Mouse (Mus musculus) midbrain, embryonic 16.5 days (tissue): ENCODE measurements around the gene Rexo1. TPM values are rescaled to one million over a fixed set of nuclear protein-coding genes. Genes with fewer than 3 reads are reported as not detected.

Experiments
- ATAC-seq: fragments of 200-750 bp; cut with Nextera tagmentation; 2 replicates; pipeline ENCODE4 v1.8.0; 2017; ENCODE audit warnings: moderate TSS enrichment
- H3K27ac ChIP-seq: fragments of 300-500 bp; sonication (generic); 2 replicates; pipeline ENCODE4 v1.5.1; 2014; ENCODE audit warnings: mild to moderate bottlenecking, low read length, mixed read lengths
- H3K27me3 ChIP-seq: fragments of 300-500 bp; sonication (generic); 2 replicates; pipeline ENCODE4 v1.6.1; 2014; ENCODE audit warnings: low read depth, low read length, mixed read lengths; ENCODE audit not compliant: control insufficient read depth, insufficient read depth
- H3K36me3 ChIP-seq: fragments of 300-500 bp; sonication (generic); 2 replicates; pipeline ENCODE4 v1.6.1; 2014; ENCODE audit warnings: mild to moderate bottlenecking, low read length, moderate library complexity, mixed read lengths; ENCODE audit not compliant: control insufficient read depth, insufficient read depth
- H3K4me1 ChIP-seq: fragments of 300-500 bp; sonication (generic); 2 replicates; pipeline ENCODE4 v1.6.1; 2014; ENCODE audit warnings: mild to moderate bottlenecking, low read length, mixed read lengths; ENCODE audit not compliant: control insufficient read depth, insufficient read depth
- H3K4me2 ChIP-seq: fragments of 300-500 bp; sonication (generic); 2 replicates; pipeline ENCODE4 v1.6.1; 2014; ENCODE audit warnings: mild to moderate bottlenecking, low read length, mixed read lengths
- H3K4me3 ChIP-seq: fragments of 300-500 bp; sonication (generic); 2 replicates; pipeline ENCODE4 v1.5.1; 2014; ENCODE audit warnings: low read depth, mild to moderate bottlenecking, low read length, moderate library complexity, mixed read lengths
- H3K9ac ChIP-seq: fragments of 300-500 bp; sonication (generic); 2 replicates; pipeline ENCODE4 v1.6.1; 2014; ENCODE audit warnings: low read depth, low read length, mixed read lengths
- H3K9me3 ChIP-seq: fragments of 300-500 bp; sonication (generic); replicated peaks from 2 replicates; pipeline ENCODE4 v1.6.1; 2014; ENCODE audit warnings: mild to moderate bottlenecking, low read length, mixed read lengths; ENCODE audit not compliant: control insufficient read depth, poor library complexity, severe bottlenecking
- WGBS: fragments of 180-500 bp; shearing (Covaris S2); extraction: QIAGEN DNeasy Blood & Tissue Kit; methylation state at CpG from one replicate; pipeline ENCODE4 v1.1.7; 2014; 5-methylcytosine and 5-hydroxymethylcytosine counted together
- polyA plus RNA-seq: library from polyadenylated mRNA; unstranded; fragments of >200 nt; fragmentation: Nextera tagmentation; extraction: Ambion mirVana; gene quantifications from 2 replicates; pipeline ENCODE4 v1.2.1, GENCODE M21; 2015

Rexo1 gene
- polyA plus RNA-seq, 1 experiment from 2014 or later: 27.6 TPM

DNA sequence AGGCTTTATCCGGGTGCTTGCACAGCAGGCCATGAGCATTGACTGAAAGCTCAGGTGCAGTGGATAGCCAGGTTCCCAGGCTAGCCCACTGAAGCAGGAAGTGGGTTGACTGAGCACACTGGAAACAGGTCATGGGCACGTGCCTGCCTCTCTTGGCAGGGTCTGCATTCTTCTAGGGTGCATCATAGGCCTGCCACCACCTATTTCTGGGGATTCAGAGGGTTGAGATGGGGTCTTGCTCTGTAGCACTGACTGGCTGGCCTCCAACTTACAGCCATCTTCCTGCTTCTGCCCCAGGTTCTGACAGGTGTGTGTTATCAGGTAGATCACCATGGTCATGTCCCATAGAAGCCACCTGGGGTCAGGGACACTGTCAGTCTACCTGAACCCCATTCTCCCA lies 43.6 kb upstream of the Rexo1 start:
- ATAC-seq: no peak
- no peak overlapping the region for H3K4me3 ChIP-seq
- H3K9ac ChIP-seq: no peak overlapping the region
- no peaks in the 10 kb centered on the region for H3K9me3 ChIP-seq
- H3K36me3 ChIP-seq: peaks cover 33% of the 10 kb centered on the region
- no peaks in the 10 kb centered on the region for H3K27me3 ChIP-seq
- 88% methylated on average over 2 of the region's 2 CpGs for WGBS
- H3K4me1 ChIP-seq: peaks cover 18% of the 10 kb centered on the region
- H3K4me2 ChIP-seq: no peak overlapping the region
- no peak overlapping the region for H3K27ac ChIP-seq

DNA sequence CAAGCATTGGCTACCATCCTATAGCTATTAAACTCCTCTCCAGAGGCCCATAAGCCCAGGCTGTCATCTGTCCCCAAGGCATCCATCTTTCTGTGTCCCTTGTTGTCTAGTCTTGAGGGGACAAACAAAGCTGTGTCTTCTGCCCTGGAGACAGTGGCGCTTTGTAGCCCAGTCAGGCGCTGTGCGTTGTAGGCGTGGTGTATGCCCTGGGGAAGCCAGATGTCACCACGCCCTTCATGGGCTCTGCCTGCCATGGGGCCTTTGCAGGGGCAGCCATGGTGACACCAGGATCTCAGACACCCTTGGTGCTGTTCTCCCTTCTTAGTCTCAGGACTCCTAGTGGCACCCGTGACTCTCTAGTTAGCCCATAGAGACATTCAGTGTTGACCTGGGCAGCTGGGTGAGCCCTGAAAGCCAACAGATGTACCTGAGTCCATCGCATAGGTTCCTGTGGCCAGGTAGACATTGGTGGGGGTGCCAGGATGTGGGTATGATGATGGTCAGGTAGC lies 42.7 kb upstream of the Rexo1 start:
- peak overlapping the region; percentile 73; the same call in 1 of the 2 replicates for H3K4me3 ChIP-seq
- ATAC-seq: no peak
- H3K4me1 ChIP-seq: peaks cover 18% of the 10 kb centered on the region
- peak overlapping the region; percentile 80 for H3K9ac ChIP-seq
- 93% methylated on average over 7 of the region's 7 CpGs for WGBS
- H3K4me2 ChIP-seq: peak overlapping the region; percentile 77
- no peak overlapping the region for H3K27ac ChIP-seq
- no peaks in the 10 kb centered on the region for H3K9me3 ChIP-seq
- peaks cover 29% of the 10 kb centered on the region for H3K36me3 ChIP-seq
- no peaks in the 10 kb centered on the region for H3K27me3 ChIP-seq

DNA sequence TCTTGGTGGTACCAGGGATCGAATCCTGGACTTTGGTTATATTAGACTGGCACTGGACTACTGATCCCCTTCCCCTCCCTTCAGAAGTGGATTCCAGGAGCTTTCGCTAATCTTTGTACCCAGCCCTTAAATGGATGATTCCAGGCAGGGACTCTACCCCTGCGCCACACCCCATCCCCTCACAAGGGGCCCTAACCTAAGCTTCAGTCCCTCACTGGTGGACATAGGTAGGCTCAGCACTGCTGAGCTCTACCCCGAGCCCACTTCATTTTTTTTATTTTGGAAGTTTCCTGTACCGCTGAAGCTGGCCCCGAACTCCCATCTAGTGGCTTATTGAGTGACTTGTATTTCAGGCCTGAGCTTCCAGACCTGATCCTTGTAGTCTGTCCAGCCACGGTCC lies 42.0 kb upstream of the Rexo1 start:
- peak overlapping the region; percentile 77 for H3K4me2 ChIP-seq
- H3K9ac ChIP-seq: peak overlapping the region; percentile 80
- WGBS: 31% methylated on average over 7 of the region's 7 CpGs
- no peaks in the 10 kb centered on the region for H3K9me3 ChIP-seq
- peaks cover 18% of the 10 kb centered on the region for H3K4me1 ChIP-seq
- peak; percentile 33 for ATAC-seq
- H3K27me3 ChIP-seq: no peaks in the 10 kb centered on the region; the same call in 1 of the 2 replicates
- peaks cover 23% of the 10 kb centered on the region for H3K36me3 ChIP-seq
- peak overlapping the region; percentile 73 for H3K4me3 ChIP-seq
- peak overlapping the region; percentile 93 for H3K27ac ChIP-seq

DNA sequence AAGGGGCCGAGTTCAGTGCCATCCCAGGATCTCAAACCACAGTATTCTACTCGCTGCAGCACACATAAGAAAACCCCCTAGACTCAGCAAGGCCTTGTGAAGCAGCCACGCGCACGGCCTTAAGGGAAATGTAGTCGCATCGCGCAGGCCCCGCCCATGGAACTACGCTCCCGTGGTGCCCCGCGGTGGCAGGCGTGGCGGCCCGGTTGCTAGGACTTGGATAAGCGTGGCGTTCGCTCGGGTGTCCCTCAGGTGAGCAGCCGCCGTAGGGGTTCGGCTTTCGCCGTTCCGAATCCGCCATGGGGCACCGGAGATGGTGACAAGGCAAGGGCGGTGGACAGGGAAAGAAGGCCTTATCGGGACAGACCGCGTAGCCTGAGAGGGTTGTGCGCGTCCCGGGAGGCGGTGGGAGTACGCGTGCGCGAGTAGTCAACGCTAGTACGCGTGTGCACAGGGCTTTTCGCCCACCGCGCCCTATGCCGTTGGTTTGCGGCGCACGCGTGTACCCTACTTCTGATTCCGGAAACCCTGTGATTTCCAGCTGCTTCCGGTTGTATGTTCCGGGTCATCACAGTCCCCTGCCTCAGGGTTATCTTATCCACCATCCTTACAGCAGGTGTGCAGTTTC lies 41.5 kb upstream of the Rexo1 start, which contains the start of the genes Scamp4 and Adat3:
Gene Scamp4, plus strand, starts transcription at position 175 of the 628 bp plus-strand sequence.
Gene Adat3, plus strand, starts transcription at position 183 of the 628 bp plus-strand sequence.
- under 1% methylated on average over 54 of the region's 54 CpGs for WGBS
- peaks cover 18% of the 10 kb centered on the region for H3K36me3 ChIP-seq
- H3K4me1 ChIP-seq: peaks cover 18% of the 10 kb centered on the region
- H3K4me3 ChIP-seq: peak within 1 kb of the TSS; percentile 73
- peak within 1 kb of the TSS; percentile 80 for H3K9ac ChIP-seq
- H3K4me2 ChIP-seq: peak within 1 kb of the TSS; percentile 77
- peak; percentile 95 for ATAC-seq
- H3K27me3 ChIP-seq: peaks cover 2% of the 10 kb centered on the region; the same call in 1 of the 2 replicates
- H3K27ac ChIP-seq: peak within 1 kb of the TSS; percentile 93
- H3K9me3 ChIP-seq: no peaks in the 10 kb centered on the region

DNA sequence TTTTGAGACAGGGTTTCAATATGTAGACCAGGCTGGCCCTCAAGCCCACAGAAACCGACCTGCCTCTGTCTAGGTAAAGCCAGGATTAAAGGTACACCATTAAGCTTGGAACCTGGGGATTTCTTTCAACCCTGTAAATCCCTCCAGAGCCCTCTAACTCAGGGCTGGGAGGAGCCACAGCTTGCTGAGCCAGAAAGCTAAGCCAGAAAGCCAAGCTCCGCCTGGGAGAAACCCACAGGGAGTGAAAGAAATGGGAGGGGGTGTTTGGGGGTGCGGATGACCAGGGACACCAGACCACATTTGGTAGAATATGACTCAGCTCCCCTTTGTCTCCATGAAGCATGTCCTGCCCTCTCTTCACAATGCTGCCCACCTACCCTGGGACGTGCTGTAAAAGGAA lies 35.0 kb upstream of the Rexo1 start:
- Histone ChIP-seq H3K27me3 (peaks cover 6% of the 10 kb centered on the region; the same call in 1 of the 2 replicates), H3K36me3 (no peaks in the 10 kb centered on the region), H3K4me3 (no peak overlapping the region), H3K4me1 (no peaks in the 10 kb centered on the region), H3K4me2 (no peak overlapping the region), H3K9ac (no peak overlapping the region), H3K27ac (no peak overlapping the region), H3K9me3 (no peaks in the 10 kb centered on the region)
- no peak for ATAC-seq
- 35% methylated on average over 4 of the region's 4 CpGs for WGBS

DNA sequence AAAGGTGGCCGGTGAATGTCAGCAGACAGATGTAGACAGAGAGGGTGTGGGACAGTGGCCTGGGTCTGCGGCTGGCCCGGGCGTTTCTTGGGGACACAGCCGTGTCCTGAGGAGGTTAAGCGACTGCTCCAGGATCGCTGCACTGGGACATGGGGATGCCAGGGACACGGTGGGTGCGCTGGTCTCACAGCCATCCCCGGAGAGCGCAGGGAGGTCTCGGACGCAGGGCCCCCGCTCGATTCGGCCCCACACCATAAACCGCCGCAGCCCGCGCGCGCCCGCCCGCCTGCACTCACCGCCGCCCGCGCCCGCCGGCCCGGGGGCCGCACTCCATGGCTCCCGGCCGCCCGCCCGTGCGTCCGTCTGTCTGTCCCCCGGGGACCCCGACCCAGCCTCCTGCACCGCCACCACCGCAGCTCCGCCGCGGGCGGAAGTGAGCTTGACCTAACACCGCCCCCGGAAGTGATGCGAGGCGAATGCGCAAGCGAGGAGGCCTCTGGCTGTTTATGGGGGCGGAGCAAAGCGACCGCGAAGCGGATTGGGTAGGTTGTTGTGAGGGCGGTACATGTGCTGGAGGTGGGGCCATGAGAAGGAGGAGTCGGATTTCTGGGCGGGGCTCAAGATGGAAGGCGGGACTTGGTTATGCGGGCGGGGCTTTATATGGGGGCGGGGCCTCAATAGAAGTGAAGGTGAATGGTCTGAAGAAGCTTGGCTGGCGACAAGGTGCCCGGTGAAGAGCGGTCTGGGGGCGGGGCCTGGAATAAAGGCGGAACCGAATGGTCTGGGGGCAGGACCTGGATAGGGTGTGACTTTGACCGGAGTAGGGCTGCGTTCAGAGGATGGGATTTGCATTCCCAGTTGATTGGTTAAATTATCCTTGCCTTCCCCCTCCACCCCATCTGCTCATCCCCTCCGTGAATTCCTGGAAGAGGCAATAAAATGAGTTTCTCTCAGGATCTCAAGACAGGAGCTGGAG lies 28.8 kb upstream of the Rexo1 start, which contains the start of gene Abhd17a:
Gene Abhd17a, minus strand, starts transcription at position 463 of the 976 bp plus-strand sequence.
- Histone ChIP-seq H3K4me3 (peak within 1 kb of the TSS; percentile 92), H3K9me3 (no peaks in the 10 kb centered on the region), H3K9ac (peak within 1 kb of the TSS; percentile 94), H3K4me1 (peaks cover 17% of the 10 kb centered on the region), H3K27me3 (0 out of 2 replicates have a peak, but pooled peaks cover 4% of the 10 kb centered on the region), H3K4me2 (peak within 1 kb of the TSS; percentile 65), H3K36me3 (peaks cover 8% of the 10 kb centered on the region), H3K27ac (peak within 1 kb of the TSS; percentile 68)
- peak; percentile 95 for ATAC-seq
- WGBS: under 1% methylated on average over 68 of the region's 73 CpGs

DNA sequence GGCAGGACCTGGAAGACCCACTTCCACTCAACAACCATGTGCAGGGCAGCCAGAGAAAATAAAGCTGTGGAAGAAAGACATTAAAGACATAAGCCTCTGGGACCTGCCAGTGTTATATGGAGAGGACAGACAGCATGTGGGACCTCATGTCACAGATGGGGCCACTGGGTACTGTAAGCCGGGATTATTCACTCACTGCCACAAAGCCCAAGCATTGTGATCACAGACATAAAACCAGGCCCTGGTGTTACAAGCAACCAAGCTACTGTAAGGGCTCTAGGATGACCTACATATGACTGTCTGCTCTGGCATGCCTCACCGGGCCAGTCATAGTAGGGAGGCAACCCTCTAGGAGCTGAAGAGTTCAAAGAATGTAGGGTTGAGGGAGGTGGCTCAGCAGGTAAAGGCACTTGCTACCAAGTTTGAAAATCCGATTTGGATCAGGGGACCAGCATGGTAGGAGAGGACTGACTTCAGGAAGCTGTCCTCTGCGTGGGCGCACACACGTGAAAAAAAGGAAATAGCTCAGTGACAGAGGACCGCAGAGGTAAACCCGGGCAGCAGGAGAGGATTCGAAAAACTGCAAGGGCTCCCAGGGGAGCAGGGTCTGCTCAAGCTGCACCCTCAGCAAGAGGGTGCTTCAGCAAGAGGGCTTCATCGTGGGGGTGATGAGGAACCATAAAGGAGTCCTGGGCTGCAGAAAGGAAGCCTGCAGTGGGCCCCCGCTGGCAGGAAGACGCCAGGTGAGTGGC lies 27.9 kb upstream of the Rexo1 start:
- Histone ChIP-seq H3K9ac (peak overlapping the region; percentile 94), H3K27me3 (0 out of 2 replicates have a peak, but pooled peaks cover 4% of the 10 kb centered on the region), H3K4me2 (peak overlapping the region; percentile 65), H3K4me3 (peak overlapping the region; percentile 92), H3K4me1 (peaks cover 17% of the 10 kb centered on the region), H3K27ac (peak overlapping the region; percentile 68), H3K36me3 (peaks cover 8% of the 10 kb centered on the region), H3K9me3 (no peaks in the 10 kb centered on the region)
- WGBS: 17% methylated on average over 12 of the region's 12 CpGs
- ATAC-seq: no peak; the same call in 1 of the 2 replicates

DNA sequence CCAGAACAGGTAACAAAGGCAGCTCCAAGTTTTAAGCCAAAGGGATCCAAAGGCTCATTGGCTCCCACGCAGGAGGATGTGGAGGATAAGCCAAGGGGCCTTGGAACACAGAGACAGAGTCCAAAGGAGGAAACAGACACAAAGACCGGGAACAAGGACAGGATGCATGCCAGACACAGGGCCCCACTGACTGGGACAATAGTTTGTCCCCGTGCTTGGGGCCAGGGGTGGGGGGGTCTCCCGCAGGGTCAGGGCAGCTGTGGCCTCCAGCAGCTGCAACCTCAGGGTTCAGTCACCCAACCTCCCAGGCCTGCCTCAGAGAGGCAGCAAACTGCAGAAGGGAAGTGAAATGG lies 25.9 kb upstream of the Rexo1 start:
- peaks cover 8% of the 10 kb centered on the region for H3K36me3 ChIP-seq
- no peak overlapping the region for H3K4me2 ChIP-seq
- WGBS: 41% methylated on average over 4 of the region's 4 CpGs
- no peaks in the 10 kb centered on the region for H3K27me3 ChIP-seq
- peaks cover 17% of the 10 kb centered on the region for H3K4me1 ChIP-seq
- H3K4me3 ChIP-seq: no peak overlapping the region
- no peak overlapping the region for H3K9ac ChIP-seq
- no peaks in the 10 kb centered on the region for H3K9me3 ChIP-seq
- peak overlapping the region; percentile 23; the same call in 1 of the 2 replicates for H3K27ac ChIP-seq
- no peak for ATAC-seq
